Mouse (Mus musculus) gastrocnemius, adult 2 months (tissue): ENCODE results near the gene Hacd4. TPM values are rescaled to one million over a fixed set of nuclear protein-coding genes. Genes with fewer than 3 reads are reported as not detected.
A peak's percentile ranks its signal among the peaks of the same experiment; 100 is the strongest.

Experiments used
- DNase-seq: peaks from one replicate; pipeline ENCODE4 v3.0.0; 2022
- H3K27ac ChIP-seq: fragments of 200-600 bp; 2 replicates; pipeline ENCODE4 v1.8.1; 2022; ENCODE audit warnings: mild to moderate bottlenecking
- H3K4me3 ChIP-seq: fragments of 200-600 bp; 2 replicates; pipeline ENCODE4 v1.8.1; 2022; ENCODE audit warnings: mild to moderate bottlenecking, moderate library complexity
- CTCF ChIP-seq: fragments of 200-600 bp; IDR thresholded peaks from 2 replicates; pipeline ENCODE4 v1.8.1; 2022; ENCODE audit warnings: antibody characterized with exemption, mild to moderate bottlenecking, moderate library complexity
- intact Hi-C: fragments of 180-260 bp; cut with DNase I; formaldehyde crosslinking; loops from one replicate; pipeline ENCODE4 v1.15.1; 2025
- total RNA-seq, 2 experiments: library from RNA; stranded (reverse); gene quantifications; 2 replicates each; pipeline ENCODE4 v1.2.3; 2021

Gene Hacd4
- total RNA-seq, 2 experiments from 2014 or later = 0.77 to 1.2 TPM

- TF ChIP-seq CTCF = no peak
- intact Hi-C loops = no loop called here
- H3K27ac ChIP-seq = no peak overlapping the region
- DNase-seq = no peak
- no peak overlapping the region for H3K4me3 ChIP-seq
Measured at GRCm38 (mm10) chr4:88458093-88458492, 19.4 kb upstream of the Hacd4 start.

GRCm38 (mm10) chr4:88450087-88450765 lies 11.5 kb upstream of the Hacd4 start:
- Histone ChIP-seq H3K27ac (no peak overlapping the region), H3K4me3 (no peak overlapping the region)
- intact Hi-C loops = no loop called here
- no peak for DNase-seq
- no peak for TF ChIP-seq CTCF

GRCm38 (mm10) chr4:88448976-88449375 lies 10.2 kb upstream of the Hacd4 start:
- Histone ChIP-seq H3K4me3 (no peak overlapping the region), H3K27ac (no peak overlapping the region)
- no peak for DNase-seq
- intact Hi-C loops = no loop called here
- no peak for TF ChIP-seq CTCF

GRCm38 (mm10) chr4:88440814-88441213 lies 2.1 kb upstream of the Hacd4 start:
- no peak overlapping the region for H3K27ac ChIP-seq
- TF ChIP-seq CTCF = no peak
- intact Hi-C loops = no loop called here
- no peak overlapping the region for H3K4me3 ChIP-seq
- DNase-seq = no peak

- no peak for TF ChIP-seq CTCF
- no peak for DNase-seq
- intact Hi-C loops = loop anchor here (10.0 kb wide), 1 partner anchor 75 kb away; no protein-coding TSS in a partner anchor
- no peak overlapping the region for H3K4me3 ChIP-seq
- peak overlapping the region; percentile 20; the same call in 1 of the 2 replicates for H3K27ac ChIP-seq
Measured at GRCm38 (mm10) chr4:88439669-88440123, 968 bp upstream of the Hacd4 start.

GRCm38 (mm10) chr4:88438990-88439329 lies 232 bp upstream of the Hacd4 start:
- intact Hi-C loops = loop anchor here (10.0 kb wide), 1 partner anchor 76 kb away; no protein-coding TSS in a partner anchor
- H3K27ac ChIP-seq = peak overlapping the region; percentile 81; the same call in 1 of the 2 replicates
- no peak for TF ChIP-seq CTCF
- H3K4me3 ChIP-seq = peak overlapping the region; percentile 64
- no peak for DNase-seq

GRCm38 (mm10) chr4:88437917-88438316 lies 811 bp downstream of the Hacd4 start:
- peak overlapping the region; percentile 64 for H3K4me3 ChIP-seq
- peak overlapping the region; percentile 81 for H3K27ac ChIP-seq
- intact Hi-C loops = loop anchor here (10.0 kb wide), 1 partner anchor 77 kb away; no protein-coding TSS in a partner anchor
- no peak for DNase-seq
- no peak for TF ChIP-seq CTCF

GRCm38 (mm10) chr4:88437166-88437565 lies 1.6 kb downstream of the Hacd4 start:
- no peak for DNase-seq
- TF ChIP-seq CTCF = no peak
- no peak overlapping the region; the same call in 1 of the 2 replicates for H3K4me3 ChIP-seq
- no peak overlapping the region for H3K27ac ChIP-seq
- intact Hi-C loops = loop anchor here (10.0 kb wide), 1 partner anchor 78 kb away; no protein-coding TSS in a partner anchor

- no peak overlapping the region for H3K27ac ChIP-seq
- DNase-seq = no peak
- H3K4me3 ChIP-seq = no peak overlapping the region
- intact Hi-C loops = loop anchor here (10.0 kb wide), 1 partner anchor 78 kb away; no protein-coding TSS in a partner anchor
- no peak for TF ChIP-seq CTCF
Measured at GRCm38 (mm10) chr4:88436593-88437165, 2.0 kb downstream of the Hacd4 start.

GRCm38 (mm10) chr4:88432412-88433024 lies 6.2 kb downstream of the Hacd4 start:
- Histone ChIP-seq H3K4me3 (no peak overlapping the region), H3K27ac (no peak overlapping the region)
- no peak for DNase-seq
- no peak for TF ChIP-seq CTCF
- intact Hi-C loops = loop anchor here (10.0 kb wide), 1 partner anchor 82 kb away; no protein-coding TSS in a partner anchor

GRCm38 (mm10) chr4:88427630-88428239 lies 11.0 kb downstream of the Hacd4 start:
- no peak overlapping the region for H3K4me3 ChIP-seq
- intact Hi-C loops = no loop called here
- TF ChIP-seq CTCF = no peak
- H3K27ac ChIP-seq = no peak overlapping the region
- DNase-seq = no peak

GRCm38 (mm10) chr4:88424563-88424962 lies 14.2 kb downstream of the Hacd4 start:
- DNase-seq = no peak
- Histone ChIP-seq H3K27ac (no peak overlapping the region), H3K4me3 (no peak overlapping the region)
- TF ChIP-seq CTCF = no peak
- intact Hi-C loops = no loop called here

GRCm38 (mm10) chr4:88419378-88419777 lies 19.4 kb downstream of the Hacd4 start:
- intact Hi-C loops = no loop called here
- no peak for TF ChIP-seq CTCF
- no peak overlapping the region for H3K4me3 ChIP-seq
- no peak for DNase-seq
- H3K27ac ChIP-seq = no peak overlapping the region
